Mouse (Mus musculus) embryo, embryonic 9.5 days (tissue): Measurements from ENCODE around the gene Pfas.
"Not testable (repeated sequence)": the region's sequence is repeated elsewhere in the genome, so short reads cannot be mapped to it uniquely, and the experiment has no call there.

Source experiments
- DNase-seq: peaks from one replicate; pipeline ENCODE4 v3.0.0-alpha.2; 2017; ENCODE audit errors: extremely low spot score

Pfas gene

DNA sequence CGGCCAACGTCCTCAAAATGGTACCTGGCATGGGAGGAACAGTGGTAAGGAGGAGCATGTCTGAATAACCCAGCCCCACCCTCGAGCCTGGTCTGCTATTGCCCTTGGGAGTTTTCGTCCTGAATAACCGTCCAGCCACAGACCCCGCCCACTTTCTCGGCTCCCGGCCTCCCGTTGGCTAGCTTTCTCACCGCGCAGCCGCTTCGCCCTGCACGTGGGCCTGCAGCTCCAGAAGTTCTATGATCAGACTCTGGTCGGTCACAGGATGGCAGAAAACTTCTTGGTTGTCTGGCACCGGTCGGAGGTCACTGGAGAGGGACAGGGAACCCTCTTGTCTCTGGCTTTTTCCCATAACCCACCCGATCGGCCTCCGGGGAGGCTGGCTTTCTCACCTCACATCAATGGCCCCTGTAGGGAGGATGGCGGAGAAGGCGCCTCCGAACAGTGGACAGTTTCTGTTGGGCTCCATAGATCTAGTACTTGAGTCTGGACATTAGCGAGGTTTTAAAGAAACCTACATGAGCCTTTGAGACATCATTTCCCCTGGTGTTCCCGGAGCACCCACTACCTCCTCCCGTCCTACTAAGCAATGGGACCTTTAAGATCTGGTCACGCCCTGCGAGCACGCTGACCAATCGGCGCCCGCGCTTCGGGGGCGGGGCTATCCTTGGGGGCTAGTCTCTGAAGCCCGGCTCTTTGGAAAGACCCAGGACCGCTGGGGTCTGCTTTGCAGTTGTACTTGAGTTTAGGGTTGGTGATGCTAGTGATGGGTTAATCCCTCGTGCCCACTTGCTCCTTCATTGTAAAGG, 34.8 kb downstream of the Pfas start:
- peak; percentile 89 for DNase-seq

DNA sequence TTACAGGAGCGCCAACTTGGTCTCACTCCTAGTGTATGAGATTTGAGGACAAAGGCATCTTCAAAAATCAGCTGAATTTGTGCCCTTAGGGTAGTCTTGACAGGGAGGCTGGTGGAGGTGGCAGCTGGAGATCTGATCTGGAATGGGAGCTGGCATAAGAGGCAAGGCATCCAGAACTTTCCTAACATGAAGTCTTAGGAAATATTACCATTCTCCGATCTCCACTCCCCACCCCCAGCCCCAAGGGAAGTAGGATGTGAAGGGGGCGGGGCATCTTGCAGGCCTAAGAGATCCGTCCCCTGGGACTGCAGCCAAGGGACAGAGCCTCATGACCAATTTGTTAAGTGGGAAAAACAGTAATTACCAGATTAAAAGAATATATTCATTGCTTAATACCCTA, 38.0 kb downstream of the Pfas start:
- DNase-seq, result no peak

DNA sequence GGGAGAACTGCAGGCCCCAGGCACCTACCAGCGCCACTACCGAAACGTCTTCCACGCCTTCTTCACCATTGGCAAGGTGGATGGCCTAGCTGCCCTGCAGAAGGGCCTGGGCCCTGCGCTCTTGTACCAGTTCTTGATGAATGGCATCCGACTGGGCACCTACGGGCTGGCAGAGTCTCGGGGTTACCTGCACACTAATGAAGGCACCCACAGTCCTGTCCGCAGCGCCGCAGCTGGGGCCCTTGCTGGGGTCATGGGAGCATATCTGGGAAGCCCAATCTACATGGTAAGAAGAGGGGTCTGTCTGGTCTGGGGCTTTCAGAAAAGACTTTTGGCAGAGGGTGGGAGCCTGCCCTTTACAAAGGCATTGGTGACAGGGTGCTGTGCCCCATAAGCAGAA, 39.5 kb downstream of the Pfas start:
- no peak for DNase-seq

DNA sequence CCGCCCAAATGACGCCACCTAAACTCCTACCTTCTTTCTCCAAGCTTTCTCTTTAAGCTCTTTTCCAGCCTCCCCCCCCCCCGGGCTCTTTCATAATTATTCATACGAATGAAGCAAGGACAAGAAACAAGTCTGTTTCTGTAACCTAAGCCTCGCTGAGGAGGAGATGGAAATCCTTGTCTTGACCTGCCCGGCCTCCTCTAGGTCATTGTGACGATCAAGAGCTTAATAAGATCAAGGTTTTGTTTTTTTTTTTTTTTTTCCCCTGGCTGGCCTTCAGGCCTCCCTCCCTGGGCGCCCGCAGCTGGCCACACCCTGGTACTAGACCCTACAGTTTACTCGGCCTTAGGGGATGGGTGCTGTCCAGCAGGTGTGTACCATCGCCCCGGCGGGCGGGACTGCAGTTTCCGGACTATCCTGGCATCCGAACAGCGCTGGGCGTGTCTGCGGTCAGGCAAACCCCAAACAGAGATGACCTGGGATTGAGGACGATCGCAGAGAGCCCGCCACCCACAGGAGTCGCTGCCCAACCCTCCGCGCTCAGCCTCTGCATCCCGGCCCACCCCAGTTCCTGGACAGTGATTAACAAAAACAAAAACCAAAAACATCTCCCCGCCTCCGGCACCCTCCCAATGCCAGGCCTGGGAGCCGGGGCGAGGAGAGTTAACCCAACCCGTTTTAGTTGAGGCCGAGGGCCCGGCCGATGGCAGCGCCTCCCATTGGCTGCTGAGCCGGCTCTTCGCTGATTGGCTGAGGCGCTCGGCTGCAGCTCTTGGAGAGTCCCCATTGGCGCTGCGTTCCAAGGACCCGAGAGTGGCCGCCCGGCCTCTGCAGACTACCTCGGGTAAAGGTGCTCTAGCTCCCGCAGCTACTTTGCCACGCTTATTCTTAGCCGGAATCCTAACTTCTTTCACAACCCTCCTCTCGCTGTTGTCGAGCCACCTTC, 40.6 kb downstream of the Pfas start, which contains the start of gene Slc25a35:
Gene Slc25a35, plus strand, starts transcription at position 795 of the 946 bp plus-strand sequence.
- DNase-seq, result peak; percentile 85

DNA sequence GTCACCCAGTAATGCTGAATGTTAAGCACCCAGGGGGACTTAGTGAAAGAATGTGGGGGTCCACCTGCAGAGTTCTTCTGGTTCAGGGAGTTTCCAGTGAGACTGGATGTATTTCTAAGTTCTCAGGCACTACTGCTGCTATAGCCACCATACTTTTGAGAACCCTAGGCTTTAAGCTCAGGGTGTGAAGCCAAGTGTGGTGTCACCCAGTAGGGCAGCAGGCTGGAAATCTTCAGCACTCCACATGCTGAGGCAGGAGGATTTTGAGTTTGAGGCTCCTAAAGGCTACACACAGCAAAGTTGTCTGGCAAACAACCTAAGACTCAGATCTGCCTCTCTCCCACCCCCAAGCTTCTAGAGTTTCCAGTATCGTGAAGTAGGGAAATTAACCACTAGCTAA, 41.7 kb downstream of the Pfas start:
- no peak for DNase-seq

DNA sequence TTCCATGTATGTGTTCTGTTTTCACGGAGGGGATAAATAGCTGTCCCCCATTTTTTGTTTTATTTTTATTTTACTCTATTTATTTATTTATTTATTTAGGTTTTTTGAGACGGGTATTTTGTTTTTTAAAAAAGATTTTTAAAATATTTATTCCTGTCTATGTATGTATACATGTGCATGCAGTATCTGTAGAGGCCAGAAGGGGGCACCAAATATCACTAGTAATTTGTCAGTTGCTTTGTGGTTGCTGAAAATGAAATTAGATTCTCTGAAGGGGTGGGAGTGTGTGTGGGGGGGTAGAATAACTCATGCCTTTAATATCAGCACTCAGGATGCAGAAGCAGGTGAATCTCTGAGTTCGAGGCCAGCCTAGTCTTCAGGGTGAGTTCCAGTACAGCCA, 42.4 kb downstream of the Pfas start:
- DNase-seq, result peak; percentile 48

DNA sequence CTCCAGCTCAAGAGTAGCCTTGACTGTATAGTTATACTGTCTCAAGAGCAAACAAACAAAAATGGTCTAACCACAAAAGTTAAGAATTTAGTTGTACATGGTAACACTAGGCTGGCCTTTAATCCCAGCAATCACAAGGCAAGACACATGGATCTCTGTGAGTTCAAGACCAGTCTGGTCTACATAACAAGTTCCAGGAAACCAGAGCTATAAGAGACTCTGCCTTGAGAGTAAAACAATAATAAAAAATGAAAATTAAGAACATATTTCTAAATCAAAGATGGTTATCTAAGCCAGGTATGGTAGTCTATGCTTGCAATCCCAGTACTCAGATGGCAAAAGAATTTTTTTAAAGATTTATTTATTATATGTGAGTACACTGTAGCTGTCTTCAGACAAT, 43.2 kb downstream of the Pfas start:
- DNase-seq, result no peak

DNA sequence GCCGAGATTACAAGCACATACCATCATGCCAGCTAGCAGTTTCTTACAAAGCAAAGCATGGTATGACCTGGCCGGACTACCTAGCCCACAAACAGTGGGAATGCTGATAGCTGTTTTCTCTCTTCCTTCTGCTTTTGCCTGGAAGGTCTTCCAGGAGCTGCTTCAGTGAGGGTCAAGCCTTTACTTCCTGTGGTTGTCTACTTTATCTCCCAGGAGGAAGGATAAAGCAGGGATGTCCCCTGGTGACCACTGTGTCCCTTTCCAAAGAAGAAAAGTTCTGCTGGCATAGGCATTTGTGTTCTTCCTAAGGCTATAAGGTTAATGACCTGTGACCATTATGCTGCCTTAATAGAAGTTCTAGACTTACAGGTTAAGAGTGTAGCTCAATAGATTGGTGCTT, 44.9 kb downstream of the Pfas start:
- no peak for DNase-seq

DNA sequence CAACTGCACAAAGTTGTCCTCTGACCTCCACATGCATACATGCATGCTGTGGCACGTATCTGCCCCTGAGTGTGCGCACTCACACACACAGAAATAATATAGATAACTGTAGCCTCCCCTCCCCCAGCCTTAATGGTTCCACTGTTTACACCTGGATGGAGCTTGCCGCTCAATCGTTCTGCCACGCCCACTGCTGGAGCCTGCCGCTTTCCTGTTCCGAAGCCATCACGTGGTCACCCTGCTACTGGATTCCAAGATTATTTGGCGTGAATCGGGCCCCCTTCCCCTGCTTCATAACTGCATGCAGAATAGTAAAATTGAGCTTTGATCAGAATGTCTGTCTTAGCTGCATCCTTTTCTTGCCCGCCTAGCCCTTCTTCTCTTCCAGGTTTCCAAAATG, 46.1 kb downstream of the Pfas start:
- DNase-seq, result not testable (repeated sequence)

DNA sequence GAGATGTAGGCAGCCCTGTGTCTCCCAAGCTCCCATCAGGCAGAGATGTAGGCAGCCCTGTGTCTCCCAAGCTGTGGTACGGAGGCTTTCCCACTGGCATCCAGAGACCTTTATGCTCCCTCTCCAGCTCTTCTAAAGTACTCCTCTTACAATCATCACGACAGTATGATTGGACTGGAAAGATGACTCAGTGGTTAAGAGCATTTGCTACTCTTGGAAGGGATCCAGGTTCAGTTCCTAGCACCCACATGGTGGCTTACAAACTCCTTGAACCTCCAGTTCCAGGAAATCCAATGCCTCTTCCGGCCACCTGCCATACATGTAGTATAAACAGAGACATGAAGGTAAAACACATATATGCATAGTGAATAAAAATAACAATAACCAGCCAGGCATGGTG, 46.7 kb downstream of the Pfas start:
- DNase-seq, result no peak

DNA sequence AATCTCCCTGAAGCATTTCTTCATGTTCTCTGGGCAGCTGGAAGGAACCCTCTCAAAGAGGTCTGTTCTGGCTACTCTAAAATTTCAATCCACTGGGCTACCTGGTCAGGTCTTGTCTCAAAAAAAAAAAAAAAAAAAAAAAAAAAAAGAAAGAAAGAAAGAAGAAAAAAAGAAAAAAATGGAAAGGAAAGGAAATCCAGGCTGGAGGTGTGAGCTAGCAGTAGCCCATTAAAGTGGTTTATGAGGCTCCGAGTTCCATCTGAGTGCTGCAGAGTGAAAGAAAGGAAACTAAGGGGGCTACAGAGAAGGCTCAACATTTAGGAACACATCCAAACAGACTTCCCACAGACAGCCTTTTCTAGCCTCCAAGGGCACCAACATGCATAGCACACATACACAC, 50.3 kb downstream of the Pfas start:
- no peak for DNase-seq

DNA sequence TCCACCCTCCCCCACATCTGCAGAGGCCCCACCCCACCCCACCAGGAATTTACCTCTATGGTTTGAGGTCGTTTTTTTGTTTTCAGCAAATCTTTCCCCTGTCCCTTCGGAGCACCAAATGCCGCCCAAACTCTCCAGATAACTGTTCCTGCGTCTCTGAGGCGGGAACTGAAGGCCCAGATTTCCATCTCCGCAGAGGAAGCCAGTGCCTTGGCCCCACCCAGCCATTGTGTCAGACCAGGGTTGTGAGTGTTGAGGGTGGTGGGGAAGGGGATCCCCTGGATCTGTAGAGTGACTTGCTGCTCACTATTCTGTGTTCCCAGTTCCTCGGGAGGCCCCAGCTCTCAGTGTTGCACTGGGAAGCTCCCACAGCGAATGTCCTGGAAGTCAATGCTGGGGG, 51.0 kb downstream of the Pfas start, which contains the start of gene Arhgef15:
Gene Arhgef15, minus strand, starts transcription at position 173 of the 400 bp plus-strand sequence.
- no peak for DNase-seq

DNA sequence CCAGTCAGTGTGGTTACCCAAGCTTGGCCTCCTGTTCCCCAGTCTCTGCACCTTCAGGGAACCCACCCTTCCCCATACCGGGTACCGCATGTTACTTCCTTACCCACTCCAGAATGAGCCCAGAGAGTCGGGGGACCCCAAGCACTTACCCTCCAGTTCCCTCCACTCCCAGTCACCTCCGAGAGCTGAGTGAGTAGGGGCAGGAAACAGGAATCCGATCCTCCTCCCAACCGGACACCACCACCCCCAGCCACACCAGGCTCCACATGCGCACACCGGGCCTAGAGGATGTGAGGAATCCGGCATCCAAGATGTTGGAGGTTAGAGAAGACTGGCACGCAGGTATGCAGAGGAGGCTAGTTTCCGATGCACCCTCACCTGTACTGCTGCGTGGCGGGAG, 51.6 kb downstream of the Pfas start:
- no peak for DNase-seq

DNA sequence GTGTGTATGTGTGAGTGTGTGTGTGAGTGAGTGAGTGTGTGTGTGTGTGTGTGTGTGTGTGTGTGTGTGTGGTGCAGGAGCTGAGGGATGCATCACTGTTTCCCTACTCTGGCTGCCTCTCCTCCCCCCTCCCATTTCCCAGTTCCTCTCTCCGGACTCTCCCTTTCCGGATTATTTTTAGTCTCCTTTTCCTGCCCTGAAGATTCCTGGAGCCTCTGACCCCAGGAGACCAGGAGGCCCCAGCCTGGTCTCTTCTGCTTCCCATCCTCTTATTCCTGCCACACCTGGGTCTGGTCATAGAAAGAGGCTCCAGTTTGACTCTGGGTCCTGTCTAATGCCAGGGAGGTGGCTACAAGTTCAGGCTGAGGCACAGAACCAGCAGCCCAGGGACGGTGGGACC, 52.2 kb downstream of the Pfas start:
- no peak for DNase-seq

DNA sequence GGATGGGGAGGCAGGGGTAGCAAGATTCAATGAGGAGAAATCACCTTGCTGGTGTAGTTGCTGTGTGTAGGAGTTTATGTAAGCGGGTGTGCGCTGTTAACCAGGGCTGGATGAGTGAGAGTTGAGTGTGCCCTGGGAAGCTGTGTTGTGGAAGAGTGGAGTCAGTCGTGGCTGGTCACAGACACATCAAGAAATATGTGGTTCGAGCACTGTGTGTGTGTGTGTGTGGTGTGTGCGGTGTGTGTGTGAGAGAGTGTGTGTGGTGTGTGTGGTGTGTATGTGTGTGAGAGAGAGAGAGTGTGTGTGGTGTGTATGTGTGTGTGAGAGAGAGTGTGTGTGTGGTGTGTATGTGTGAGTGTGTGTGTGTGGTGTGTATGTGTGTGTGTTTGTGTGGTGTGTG, 52.8 kb downstream of the Pfas start:
- DNase-seq, result no peak

DNA sequence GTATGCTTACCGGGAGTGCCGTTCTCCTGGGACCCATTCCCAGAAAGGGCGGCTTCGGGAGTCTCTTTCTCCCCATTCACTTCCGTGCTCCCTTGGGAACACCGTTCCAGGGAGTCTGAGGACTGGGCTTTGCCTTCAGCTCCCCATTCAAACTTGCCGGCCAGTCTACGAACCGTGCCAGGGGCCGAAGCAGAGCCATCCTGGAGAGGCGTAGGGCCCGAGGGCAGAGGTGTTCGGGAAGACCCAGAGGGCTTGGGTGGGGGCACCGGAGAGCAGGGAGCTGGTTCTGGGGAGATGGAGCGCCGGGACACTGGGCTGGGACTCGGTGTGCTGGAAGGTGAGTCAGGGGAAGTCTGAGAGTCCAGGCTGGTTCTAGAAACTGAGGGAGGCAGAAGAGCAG, 53.9 kb downstream of the Pfas start:
- DNase-seq, result peak; percentile 33

DNA sequence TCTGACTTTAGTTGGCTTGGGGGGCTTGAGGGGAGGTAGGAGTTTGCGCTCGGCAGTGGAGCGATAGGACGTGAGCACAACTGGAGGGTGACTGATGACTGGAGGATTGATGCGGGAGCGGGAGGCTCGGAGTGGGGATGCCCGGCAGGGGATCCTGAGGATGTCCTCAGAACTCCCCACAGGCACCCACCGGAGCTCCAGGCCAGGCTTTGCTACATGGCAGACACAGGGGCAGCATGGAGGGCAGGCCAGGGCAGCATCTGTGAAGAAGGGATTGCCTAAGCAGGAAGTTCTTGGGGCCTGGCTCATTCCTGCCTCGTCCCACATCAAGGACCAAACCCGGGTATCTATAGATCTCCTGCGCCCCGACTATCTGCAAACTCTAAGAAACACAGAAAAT, 54.4 kb downstream of the Pfas start:
- DNase-seq, result peak; percentile 14

DNA sequence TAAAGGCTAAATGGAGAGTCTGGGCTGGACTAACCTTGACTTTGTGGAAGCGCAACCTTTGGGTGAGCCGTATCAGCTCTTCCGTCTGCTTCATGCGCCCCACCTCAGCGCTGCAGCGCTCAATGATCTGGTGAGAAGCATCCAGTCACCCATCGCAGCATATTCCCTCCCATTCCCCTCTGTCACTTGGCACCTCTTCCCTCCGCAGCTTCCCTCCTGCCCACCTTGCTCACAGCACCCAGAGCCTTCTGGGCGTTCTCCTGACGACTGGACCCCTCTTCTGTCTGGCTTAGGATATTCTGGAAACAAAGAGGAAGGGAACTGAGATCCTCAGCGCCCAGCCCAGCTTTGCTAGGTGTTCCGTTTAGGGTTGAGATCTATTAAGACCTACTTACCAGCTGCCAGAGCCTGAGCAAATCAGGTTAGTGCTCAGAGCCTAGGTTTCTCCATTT, 60.7 kb downstream of the Pfas start:
- no peak for DNase-seq

DNA sequence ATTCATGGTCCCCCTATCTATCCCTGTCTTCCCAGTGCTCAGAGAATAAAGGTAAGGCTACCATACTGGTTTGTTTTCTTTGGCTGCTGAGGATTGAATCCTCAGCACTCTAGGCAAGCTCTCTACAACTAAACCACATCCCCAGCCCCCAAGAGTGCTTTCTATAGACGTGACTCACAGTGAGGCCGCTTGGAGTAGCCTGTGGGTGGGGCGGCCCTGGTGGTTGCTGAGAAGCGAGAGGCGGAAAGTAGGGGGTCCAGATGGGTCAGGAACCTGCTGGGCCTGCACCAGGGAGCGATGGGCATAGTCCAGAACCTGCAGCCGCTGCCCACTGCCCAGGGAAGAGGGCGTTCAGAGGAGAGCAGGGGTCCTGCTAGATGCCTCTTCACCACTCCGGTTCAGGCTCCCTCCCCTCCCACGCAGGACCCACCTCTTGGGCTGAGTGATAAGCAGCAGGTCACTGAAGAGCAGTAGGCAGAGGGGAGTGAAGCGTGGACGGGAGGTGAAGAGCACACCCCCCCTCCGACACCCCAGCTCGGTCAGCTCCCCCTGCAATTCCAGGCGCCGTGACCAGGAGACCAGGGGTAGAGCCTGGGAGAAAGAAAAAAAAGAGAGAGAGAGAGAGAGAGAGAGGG, 61.3 kb downstream of the Pfas start:
- DNase-seq, result no peak

DNA sequence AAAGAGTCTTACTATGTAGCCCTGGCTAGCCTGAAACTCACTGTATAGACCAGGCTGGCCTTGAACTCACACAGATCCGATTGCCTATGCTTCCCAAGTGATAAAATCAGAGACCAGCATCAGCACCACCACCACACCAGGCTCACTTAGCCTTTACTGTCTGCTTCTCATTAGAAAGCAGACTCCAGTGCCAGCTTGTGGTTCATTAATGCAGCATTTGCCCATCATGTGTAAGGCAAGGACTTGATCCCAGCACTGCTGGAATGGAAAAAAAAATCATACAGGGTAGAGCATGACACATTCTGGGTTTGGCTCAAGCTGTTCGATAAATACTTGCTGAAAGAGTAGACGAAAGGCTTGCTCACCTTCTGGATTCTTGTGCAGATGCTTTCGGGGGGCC, 62.3 kb downstream of the Pfas start:
- DNase-seq, result no peak

DNA sequence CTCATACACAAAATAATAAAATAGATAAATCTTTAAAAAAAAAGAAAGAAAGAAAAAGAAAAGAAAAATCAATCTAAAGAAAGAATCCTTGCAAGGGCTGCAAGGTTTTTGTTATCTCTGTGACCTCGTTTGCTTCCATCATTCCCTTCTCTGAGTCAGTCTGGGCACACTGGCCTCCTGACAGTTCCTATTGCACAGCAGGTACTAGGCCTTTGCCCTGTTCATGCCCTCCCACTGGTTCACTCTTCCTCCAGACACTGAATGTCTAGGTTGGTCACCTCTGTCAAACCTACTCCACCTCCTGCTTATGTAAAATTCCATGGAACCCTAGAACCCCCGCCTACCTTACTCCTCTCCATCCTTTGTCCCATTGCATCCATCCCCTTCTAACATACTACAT, 63.0 kb downstream of the Pfas start:
- DNase-seq, result no peak

DNA sequence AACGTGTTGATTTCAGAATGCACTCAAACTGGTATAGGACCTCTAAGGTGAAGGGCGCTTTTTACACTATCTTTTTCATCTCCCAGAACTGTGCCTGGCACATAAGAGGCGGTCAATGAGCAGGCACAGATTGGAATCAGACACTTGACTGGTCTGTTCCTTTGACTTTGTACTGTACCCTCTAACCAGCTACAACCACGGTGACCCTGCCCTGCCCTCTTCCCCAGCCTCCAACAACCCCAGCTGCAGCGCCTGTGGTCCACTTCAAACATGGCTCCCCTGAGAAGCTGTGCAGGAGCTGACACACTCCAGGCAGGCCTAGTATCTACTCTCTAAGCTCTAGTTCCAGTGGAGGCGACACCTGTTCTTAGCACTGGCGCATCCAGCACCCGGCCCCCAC, 65.5 kb downstream of the Pfas start:
- DNase-seq, result no peak
